Mouse (Mus musculus) c-Kit-positive CD71-positive TER-119-negative erythroid progenitor cells, embryonic 14.5 days (primary cell): ENCODE data around the gene Cmtm2b.
"Not testable (repeated sequence)": the region's sequence is repeated elsewhere in the genome, so short reads cannot be mapped to it uniquely, and the experiment has no call there.

Experiments used
- DNase-seq: peaks from one replicate; pipeline ENCODE4 v3.0.0-alpha.2; 2013; ENCODE audit warnings: low read depth

Cmtm2b gene

DNA sequence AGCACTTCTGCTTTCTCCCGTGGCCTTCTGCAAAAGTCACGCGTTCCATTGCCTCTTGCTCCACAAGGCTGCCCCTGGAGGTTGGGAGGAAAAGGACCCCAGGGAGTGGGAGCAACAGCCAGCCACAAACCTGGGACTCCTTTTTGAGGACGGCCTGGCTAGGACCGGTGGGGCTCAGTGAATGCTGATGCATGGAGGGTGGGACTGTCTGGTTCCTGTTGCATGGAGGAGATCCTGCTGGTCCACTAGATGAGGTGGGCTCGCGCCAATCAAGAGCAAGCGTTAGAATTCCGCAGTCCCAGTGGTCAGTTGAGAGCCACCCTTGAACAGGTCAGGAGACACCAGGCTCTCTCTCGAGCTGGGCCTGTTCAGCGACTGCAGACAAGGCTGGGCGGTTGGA lies at the start of gene Cmtm2b:
Gene Cmtm2b, plus strand, starts transcription at position 301 of the 400 bp plus-strand sequence.
- DNase-seq, result not testable (repeated sequence)

DNA sequence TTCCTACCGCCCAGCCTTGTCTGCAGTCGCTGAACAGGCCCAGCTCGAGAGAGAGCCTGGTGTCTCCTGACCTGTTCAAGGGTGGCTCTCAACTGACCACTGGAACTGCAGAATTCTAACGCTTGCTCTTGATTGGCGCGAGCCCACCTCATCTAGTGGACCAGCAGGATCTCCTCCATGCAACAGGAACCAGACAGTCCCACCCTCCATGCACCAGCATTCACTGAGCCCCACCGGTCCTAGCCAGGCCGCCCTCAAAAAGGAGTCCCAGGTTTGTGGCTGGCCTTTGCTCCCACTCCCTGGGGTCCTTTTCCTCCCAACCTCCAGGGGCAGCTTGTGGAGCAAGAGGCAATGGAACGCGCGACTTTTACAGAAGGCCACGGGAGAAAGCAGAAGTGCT lies 28.9 kb upstream of the Cmtm2b start, which contains the start of gene Cmtm2a:
Gene Cmtm2a, minus strand, starts transcription at position 101 of the 400 bp plus-strand sequence.
- DNase-seq, result not testable (repeated sequence)

DNA sequence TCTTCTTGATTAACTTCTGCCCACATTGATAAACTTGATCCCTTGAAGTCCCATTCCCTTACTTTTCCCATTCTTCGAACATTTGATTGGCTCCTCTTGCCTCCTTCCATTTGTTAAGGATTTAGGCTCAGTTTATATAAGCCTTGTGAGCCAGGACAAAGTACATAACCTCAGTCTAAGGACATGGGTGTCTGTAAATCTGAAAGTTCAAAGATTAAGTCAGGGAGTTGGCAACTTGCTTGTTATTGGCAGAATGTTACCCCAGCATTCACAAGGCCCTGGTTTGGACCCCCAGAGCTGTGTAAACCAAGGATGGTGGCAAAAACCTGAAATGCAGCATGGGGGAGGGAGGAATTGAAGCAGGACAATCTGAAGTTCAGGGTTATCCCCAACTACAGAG lies 27.6 kb upstream of the Cmtm2b start:
- DNase-seq, result no peak

DNA sequence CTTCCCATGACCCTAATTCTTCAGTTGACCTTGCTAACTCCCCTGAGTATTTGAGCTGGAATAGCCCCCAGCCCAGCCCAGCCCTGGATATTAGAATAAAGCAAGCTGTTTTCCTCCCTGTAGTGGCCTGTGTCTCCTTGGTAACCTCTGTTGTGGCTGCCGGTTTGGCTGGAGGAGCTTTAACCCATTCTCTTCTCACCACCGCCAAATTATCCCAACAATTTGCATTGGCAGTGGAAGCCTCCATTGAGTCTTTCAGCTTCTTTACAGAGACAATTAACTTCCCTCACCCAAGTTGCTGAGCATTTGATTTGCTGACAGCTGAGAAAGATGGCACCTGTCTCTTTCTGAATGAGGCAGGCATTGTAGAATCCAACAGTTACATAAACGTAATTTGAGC lies 20.5 kb upstream of the Cmtm2b start:
- DNase-seq, result not testable (repeated sequence)

DNA sequence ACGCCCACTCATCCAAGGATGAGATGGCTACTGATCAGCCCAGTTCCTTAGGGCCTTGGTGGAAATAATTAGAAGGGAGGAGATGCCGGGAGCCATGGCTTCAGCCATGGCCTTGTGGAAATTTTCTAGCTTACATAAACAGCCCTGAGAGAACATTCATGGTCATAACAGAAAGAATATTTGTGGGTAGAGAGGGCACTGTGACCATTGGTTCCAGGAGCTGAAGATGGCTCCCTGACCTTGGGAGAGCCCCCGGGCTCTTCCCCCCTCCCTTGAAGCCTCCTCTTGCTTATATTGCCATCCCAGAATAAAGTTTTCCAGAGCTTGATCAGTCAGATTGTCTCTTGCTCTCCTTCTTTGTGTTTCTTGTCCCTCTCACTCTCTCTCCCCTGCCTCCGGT lies 19.5 kb upstream of the Cmtm2b start:
- not testable (repeated sequence) for DNase-seq

DNA sequence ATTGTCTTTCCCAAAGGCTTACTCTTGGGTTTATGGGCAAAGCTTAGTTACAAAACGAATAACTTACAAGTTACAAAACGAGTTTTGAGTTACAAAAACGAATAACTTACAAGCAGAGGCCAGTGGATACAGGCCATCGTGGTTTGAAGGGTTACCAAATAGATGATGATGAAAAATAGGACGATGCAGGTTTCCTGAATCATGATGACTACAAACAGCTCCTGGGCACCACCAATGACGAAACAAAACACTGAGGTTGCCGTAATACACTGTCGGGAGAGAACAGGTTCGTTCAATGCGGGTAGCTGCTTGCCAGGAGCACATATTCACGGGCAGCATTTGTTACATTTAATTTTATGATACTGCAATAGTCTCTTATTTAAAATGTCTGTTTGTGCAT lies 17.1 kb upstream of the Cmtm2b start:
- no peak for DNase-seq

DNA sequence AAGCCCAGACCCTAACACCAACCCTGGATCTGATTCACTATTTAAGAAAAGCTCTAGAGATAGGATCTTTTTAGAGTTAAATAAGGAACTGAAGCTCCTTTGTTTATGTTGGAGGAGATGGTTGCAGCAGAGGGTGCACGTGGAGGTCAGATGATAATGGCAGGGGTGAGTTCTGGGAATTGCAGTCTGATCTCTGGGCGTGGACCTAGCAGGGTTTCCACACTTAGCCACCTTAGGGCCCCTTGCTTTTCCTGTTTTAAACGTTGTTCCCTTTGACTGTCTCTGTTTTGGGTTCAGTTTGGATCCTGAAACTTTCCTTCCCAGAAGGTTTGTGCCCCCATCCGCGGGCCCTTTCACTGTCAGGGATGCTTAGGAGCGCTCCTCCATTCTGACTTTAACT lies 13.7 kb upstream of the Cmtm2b start:
- DNase-seq, result not testable (repeated sequence)

DNA sequence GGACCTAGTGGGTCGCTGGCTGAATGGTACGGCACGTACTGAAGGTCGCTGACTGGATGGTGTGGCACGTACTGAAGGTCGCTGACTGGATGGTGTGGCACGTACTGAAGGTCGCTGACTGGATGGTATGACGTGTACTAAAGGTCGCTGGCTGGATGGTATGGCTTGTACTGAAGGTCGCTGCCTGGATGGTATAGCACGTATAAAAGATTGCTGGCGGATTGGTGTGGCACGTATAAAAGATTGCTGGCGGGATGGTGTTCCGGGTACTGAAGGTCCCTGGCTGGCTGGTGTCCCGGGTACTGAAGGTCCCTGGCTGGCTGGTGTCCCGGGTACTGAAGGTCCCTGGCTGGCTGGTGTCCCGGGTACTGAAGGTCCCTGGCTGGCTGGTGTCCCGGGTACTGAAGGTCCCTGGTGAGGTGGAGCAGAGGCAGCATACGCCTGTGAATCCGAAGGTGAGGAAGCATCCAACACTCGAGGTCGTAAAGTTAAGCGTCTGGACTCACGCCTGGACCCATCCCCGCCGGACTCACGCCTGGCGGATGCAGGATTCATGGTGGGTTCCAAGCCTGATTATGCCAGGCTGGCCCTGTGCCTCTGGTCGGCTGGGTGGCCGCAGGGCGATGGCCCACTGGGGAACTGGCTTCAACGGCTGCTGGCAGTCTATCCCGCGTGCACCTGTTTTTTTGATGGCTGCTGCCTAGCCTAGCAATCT lies 12.4 kb upstream of the Cmtm2b start, which contains the start of the genes Gm45711 and Cmtm1:
Gene Gm45711, minus strand, starts transcription at position 641 of the 715 bp plus-strand sequence.
Gene Cmtm1, minus strand, starts transcription at position 705 of the 715 bp plus-strand sequence.
- DNase-seq, result not testable (repeated sequence)

DNA sequence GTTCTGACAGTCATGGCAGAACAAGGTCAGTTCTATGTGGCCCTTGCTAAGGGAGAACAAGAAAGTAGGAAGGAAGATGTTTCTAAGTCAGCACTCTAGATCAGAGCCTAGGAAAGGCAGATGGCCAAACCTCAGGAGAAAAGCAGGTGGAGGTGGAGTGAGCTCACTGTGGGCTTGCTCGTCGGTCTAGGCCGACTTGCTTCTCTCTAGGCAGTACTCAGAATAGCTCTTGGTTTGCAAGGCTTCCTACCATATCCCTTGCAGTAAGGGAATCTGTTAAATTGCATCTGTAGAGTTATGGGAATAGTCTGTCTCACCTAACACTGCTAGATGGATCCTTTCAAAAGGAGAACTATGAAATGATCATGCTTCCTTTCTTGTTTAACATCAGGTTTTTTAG lies 10.0 kb upstream of the Cmtm2b start:
- not testable (repeated sequence) for DNase-seq

DNA sequence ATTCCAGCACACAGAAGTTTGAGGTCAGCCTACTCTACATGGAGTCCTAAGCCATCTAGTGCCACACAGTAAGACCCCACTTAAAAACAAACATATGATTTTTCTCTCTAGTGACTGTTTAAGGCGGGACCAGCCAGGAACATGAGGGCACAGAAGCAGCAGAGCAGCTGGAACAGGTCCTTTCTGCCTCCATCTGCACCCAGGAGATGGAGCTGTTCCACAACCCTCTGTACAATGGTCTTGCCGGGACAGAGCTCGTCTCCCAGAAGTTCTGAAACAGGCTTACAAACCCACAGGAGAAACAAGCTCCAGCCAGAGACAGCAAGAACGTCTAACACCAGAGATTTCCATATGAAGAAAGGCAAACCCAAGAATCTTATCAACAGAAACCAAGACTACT lies 8.7 kb upstream of the Cmtm2b start:
- no peak for DNase-seq

DNA sequence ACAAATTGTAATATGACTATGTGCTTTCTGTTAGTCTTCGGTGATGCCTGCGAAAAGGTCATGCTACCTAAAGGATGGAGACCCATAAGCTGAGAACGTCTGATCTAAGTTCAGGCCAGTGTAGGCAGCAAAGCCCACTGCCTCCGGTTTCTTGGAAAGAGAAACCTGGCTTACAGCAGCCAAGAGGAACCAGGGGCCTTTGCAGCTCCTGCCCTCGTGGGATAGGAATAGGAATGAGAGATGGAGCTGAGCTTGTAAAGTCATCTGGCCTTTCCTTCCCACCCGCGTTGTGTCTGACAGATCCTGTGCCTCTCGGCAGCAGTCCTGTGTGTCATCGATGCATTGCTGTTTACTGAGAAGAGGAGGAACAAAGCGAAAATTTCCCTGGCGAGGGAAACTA lies 763 bp upstream of the Cmtm2b start, which contains the start of gene Gm11020:
Gene Gm11020, plus strand, starts transcription at position 301 of the 400 bp plus-strand sequence.
- not testable (repeated sequence) for DNase-seq

DNA sequence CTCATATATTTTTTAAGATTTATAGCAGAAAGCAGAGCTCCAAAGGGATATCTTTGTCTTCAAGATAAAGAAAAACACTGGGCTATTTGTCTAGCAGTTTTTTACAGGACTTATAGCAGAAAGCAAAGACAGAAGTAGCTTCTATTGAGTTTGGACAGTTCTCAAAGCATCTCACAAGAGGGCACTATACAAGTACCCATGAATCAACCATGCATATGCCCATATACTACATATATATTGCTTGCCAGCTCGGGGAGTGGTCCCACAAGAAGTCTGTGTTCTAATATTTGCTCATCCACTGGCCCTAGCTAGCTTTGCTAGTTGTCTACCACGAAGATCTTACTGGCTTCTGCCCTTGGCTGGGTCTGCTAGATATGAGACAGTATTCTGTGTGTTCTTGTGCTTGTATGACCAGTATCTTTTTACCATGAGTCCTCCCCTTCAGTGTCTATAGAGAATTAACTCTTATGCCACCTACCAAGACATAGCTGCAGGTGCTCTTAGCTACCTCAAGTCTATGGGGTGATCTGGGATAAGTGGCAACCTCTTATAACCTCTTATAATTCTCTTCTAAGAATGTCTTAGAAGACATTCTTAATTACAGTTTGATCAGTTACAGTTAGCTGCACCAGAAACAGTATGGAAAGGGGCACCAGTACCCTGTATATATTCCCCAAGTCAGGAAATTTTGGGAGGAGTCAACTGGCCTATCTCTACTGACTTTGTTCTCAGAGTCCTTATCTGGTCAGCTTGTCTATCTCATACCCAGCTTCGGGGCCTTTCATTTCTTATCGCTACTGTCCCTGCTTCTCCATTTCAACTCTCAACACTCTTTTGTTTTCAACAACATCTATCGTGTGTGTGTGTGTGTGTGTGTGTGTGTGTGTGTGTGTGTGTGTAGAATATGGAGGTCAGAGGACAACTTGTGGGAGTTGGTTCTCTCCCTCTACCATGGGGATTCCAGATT lies 10.9 kb downstream of the Cmtm2b start:
- DNase-seq, result no peak

DNA sequence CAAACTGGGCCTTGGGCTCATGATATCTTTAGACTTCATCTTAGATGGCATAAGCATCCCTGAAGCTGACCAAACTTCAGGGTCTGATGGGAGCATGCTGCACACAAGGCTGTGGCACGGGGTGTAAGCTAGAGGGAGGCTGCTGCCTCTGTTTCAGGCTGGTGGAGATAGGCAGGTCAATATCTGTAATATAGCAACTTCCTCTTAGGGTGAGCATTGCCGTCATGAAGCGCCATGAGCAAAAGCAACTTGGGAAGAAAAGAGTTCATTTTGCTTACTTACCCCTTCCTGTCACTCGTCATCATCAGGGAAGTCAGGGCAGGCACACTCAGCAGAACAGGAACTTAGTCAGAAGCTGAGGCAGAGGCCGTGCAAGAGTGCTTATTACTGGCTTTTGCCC lies 11.8 kb downstream of the Cmtm2b start:
- DNase-seq, result no peak

DNA sequence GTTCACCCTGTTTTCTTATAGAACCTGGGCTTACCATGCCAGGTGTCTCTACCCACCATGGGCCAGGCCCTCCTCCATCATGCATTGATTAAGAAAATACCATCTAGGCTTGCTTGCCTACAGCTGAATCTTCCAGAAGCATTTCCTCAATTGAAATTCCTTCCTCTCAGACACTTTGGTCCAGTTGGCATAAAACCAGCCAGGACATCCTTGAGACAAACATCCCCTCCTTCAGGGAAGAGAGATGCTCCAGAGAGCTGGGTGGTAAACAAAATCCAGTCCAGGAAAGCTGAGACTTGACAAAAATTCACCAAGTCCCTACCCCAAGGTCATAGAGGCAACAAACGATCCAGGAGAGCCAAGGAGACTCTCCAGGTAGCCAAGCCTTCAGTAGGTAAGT lies 12.2 kb downstream of the Cmtm2b start:
- DNase-seq, result no peak

DNA sequence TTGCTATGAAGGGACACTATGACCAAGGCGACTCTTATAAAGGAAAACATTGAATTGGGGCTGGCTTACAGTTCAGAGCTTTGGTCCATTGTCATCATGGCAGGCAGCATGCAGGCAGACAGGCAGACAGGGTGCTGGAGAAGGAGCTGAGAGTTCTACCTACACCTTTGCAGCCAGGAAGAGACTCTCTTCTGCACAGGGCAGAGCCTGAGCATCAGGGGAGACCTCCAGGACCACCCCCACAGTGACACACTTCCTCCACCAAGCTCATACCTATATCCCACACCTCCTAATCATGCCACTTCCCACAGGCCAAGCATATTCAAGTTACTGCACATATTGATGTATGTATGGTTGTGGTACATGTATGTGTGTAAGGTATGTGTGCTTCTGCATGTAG lies 14.8 kb downstream of the Cmtm2b start:
- DNase-seq, result no peak

DNA sequence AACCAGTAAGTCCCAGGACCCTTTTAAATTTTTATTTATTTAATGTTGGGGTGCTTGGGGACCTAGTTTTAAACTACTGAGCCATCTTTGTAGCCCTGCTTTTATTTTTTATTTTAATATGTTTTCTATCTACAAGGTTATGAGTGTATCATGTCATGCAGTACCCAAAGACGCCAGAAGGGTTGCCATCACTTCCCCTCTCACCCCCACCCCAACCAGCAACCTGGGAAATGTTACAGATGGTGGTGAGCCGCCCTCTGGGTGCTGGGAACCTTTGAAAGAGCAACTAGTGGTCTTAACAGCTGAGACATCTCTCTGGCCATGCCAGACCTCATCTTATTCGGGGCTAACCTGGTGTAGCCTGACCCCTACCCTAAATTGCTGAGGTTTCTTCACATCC lies 15.9 kb downstream of the Cmtm2b start:
- DNase-seq, result no peak

DNA sequence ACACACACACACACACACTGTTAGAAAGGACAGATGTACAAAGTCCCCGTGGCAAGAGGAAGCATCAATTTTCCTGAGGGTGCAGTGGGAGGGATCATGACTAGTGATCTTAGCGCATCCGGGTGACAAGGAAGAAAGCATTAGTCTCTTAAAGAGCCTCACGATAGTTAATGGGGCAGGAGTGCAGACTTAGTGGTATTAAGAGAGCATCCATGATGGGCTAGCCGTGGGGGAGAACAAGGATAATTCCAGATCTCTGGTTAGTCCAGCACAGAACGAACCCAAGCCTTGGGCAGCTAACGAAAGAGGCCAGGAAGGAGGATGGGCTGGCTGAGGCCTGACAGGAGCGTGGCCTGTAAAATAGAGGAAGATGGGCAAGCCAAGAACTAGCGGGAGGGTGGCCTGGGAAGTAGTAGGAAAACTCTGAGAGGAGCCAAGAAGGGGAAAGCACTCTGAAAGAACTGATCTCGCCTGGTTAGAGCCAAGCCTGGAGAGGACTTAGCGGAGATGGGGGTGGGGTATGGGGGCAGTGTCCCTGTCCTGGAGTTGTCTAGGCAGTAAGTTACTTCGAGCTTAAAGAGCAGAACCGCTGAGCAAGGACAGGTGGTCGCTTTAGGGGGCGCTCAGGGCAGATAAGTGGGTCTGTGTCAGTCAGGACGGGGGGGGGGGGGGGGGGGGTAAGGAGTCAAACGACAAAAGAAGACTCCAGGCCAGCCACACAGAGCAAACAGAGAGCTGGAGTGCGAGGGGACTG lies 17.4 kb downstream of the Cmtm2b start, which contains the start of gene Cmtm3:
Gene Cmtm3, plus strand, starts transcription at position 182 of the 754 bp plus-strand sequence.
- no peak for DNase-seq

DNA sequence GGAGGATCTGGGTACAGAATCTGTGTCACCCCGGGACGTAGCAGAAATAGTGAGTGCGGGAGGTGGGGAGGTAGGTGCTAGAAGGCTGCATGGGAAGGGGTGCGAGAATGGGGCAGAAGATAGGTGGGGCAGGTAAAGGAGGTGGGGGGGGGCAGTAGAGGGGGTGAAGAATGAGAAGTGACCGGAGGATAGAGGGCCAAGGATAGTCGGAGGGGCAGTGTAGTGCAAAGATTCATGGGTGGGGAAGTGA lies 17.9 kb downstream of the Cmtm2b start:
- no peak for DNase-seq

DNA sequence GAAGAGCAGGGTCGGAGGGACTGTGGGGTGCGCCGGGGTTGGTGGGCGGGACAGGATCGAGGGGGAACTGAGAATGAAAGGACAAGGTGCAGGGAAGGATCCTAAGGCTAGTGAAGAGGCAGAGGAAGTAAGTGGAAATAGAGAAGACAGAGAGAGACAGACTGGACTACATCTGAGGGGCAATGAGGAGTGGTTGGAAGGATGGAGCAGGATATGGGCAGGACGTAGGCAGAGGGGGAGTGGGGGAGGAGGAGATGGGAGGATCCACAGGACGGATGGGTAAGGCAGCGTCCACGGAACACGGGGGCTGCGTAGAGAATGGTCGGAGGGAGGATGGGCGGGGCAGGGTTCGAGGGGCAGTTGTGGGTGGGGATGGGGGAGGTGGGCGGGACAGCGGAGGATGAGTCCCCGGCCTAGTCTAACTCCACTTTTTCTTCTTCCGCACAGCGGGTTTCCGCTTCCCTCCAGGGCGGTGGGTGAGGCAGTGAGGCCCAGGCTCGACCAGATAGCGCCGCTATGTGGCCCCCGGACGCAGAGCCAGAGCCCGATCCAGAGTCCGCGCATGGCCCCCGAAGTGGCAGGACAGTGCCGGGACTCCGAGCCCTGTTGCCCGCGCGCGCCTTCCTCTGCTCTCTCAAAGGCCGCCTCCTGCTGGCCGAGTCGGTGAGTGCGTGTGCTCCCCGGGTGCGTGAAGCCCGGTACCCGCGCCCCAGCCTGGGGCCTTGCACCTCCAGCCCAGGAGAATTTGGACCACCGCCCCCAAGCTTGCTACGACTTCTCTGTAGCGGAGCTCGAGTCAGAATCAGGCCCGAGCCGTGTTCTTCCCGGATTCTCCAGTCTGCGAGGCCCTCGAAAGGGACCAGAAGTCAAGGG lies 18.4 kb downstream of the Cmtm2b start:
- DNase-seq, result no peak

DNA sequence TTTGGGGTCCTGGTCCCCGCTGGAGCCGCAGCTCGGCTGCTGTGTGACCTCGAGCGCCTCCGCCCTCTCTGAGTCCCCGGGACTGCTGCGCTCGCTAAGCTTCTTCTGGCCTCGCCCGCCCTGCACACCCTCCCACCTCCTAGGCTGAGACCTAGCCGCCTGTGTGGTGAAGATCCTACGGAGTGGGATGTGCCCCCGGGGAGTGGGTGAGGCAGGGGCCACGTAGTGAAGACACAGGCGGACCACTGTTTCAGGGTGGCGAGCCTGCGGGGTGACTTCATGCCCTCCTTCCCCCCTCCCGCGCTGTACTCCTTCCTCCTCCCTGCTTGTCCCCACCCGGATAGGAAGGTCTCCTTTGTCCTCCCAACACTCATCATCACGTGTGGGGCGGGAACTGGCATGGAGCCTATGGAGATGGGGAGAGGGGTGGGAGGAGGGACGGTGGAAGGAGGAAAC lies 19.1 kb downstream of the Cmtm2b start:
- no peak for DNase-seq

DNA sequence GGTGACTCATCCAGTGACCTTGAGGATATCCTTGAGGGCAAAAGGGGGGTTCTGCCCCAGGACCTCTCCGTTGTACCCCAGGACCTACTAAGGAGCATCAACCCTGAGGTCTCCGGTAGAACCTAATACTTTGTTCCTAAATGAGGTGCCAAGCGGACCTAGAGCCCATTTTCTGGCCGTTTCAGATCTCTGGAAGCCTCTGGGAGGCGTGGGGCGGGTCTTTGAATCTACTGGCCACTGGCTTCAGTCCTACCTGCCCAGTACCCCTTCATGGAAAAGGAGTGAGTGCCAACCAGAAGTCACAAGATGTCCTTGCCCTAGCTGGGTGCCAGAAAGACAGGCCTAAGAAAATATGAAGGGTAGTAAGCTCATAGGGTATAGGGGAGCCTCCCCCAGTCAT lies 19.6 kb downstream of the Cmtm2b start:
- no peak for DNase-seq
